Mouse (Mus musculus) midbrain, embryonic 13.5 days (tissue): ENCODE measurements around the gene Pde6d. TPM values are rescaled to one million over a fixed set of nuclear protein-coding genes. Genes with fewer than 3 reads are reported as not detected.

ENCODE experiments used
- ATAC-seq: fragments of 200-750 bp; cut with Nextera tagmentation; 2 replicates; pipeline ENCODE4 v1.8.0; 2017; ENCODE audit warnings: mild to moderate bottlenecking, moderate TSS enrichment, moderate library complexity
- H3K27ac ChIP-seq: fragments of 300-500 bp; sonication (generic); 2 replicates; pipeline ENCODE4 v1.5.1; 2015; ENCODE audit warnings: inconsistent platforms, mild to moderate bottlenecking, moderate library complexity
- H3K27me3 ChIP-seq: fragments of 300-500 bp; sonication (generic); 2 replicates; pipeline ENCODE4 v1.6.1; 2015; ENCODE audit warnings: mild to moderate bottlenecking, inconsistent platforms
- H3K36me3 ChIP-seq: fragments of 300-500 bp; sonication (generic); 2 replicates; pipeline ENCODE4 v1.6.1; 2015; ENCODE audit warnings: mild to moderate bottlenecking, inconsistent platforms
- H3K4me1 ChIP-seq: fragments of 300-500 bp; sonication (generic); replicated peaks from 2 replicates; pipeline ENCODE4 v1.6.1; 2015; ENCODE audit warnings: inconsistent platforms
- H3K4me2 ChIP-seq: fragments of 300-500 bp; sonication (generic); replicated peaks from 2 replicates; pipeline ENCODE4 v1.6.1; 2015; ENCODE audit warnings: moderate library complexity, mild to moderate bottlenecking, inconsistent platforms
- H3K4me3 ChIP-seq: fragments of 300-500 bp; sonication (generic); replicated peaks from 2 replicates; pipeline ENCODE4 v1.5.1; 2015; ENCODE audit warnings: mild to moderate bottlenecking, inconsistent platforms
- H3K9ac ChIP-seq: fragments of 300-500 bp; sonication (generic); replicated peaks from 2 replicates; pipeline ENCODE4 v1.6.1; 2015; ENCODE audit warnings: mild to moderate bottlenecking, inconsistent platforms
- H3K9me3 ChIP-seq: fragments of 300-500 bp; sonication (generic); 2 replicates; pipeline ENCODE4 v1.6.1; 2016; ENCODE audit warnings: mild to moderate bottlenecking, inconsistent platforms
- WGBS: fragments of 180-500 bp; shearing (Covaris S2); methylation state at CpG from one replicate; pipeline ENCODE4 v1.1.7; 2015; 5-methylcytosine and 5-hydroxymethylcytosine counted together
- polyA plus RNA-seq: library from polyadenylated mRNA; unstranded; fragments of >200 nt; fragmentation: Nextera tagmentation; extraction: Ambion mirVana; gene quantifications from 2 replicates; pipeline ENCODE4 v1.2.1, GENCODE M21; 2015

The Pde6d gene
- polyA plus RNA-seq, 1 experiment from 2014 or later = 90.2 TPM

DNA sequence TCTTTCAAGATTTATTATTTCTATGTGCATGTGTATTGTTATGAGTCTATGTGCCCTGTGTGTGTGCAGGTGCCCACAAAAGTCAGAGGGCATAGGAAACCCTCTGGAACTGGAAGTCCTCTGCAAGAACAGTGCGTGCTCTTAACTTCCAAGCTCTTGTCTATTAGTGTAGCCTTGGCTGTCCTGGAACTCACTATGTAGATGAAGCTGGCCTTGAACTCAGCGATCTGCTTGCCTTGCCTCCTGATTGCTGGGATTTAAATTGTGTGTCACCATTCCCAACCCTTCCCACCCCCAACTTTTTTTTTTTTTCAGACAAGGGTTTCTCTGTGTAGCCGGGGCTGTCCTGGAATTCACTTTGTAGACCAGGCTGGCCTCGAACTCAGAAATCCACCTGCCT is 86.1 kb downstream of the Pde6d start:
- WGBS = 94% methylated on average over 4 of the region's 4 CpGs
- H3K4me2 ChIP-seq = no peak overlapping the region
- no peak overlapping the region for H3K27ac ChIP-seq
- no peak overlapping the region for H3K9ac ChIP-seq
- no peaks in the 10 kb centered on the region for H3K27me3 ChIP-seq
- no peak for ATAC-seq
- H3K9me3 ChIP-seq = no peaks in the 10 kb centered on the region
- H3K4me1 ChIP-seq = peaks cover 30% of the 10 kb centered on the region
- no peak overlapping the region for H3K4me3 ChIP-seq
- H3K36me3 ChIP-seq = no peaks in the 10 kb centered on the region

- Histone ChIP-seq H3K9ac (no peak overlapping the region), H3K27me3 (no peaks in the 10 kb centered on the region), H3K36me3 (no peaks in the 10 kb centered on the region), H3K9me3 (no peaks in the 10 kb centered on the region), H3K4me3 (no peak overlapping the region), H3K4me2 (no peak overlapping the region), H3K4me1 (peaks cover 25% of the 10 kb centered on the region), H3K27ac (no peak overlapping the region)
- WGBS = 88% methylated on average over 3 of the region's 3 CpGs
- no peak for ATAC-seq
Observed at GRCm38 (mm10) chr1:86493783-86494182, 88.6 kb downstream of the Pde6d start.

Other genes starting within 250 kb of the Pde6d start
- gene Ncl, start 223.2 kb downstream of the Pde6d start, polyA plus RNA-seq = 241 and 244 TPM in 2 replicates
- 0.22 TPM in 1 of 2 replicates, not detected in the other for gene Nmur1, start 156.4 kb downstream of the Pde6d start, polyA plus RNA-seq
- gene Tex44, start 156.3 kb downstream of the Pde6d start, polyA plus RNA-seq = not detected in 2 replicates
- gene Ptma, start 55.9 kb downstream of the Pde6d start, polyA plus RNA-seq = 2,381 and 2,469 TPM in 2 replicates
- 67.0 and 70.2 TPM in 2 replicates for gene Cops7b, start 275 bp upstream of the Pde6d start, polyA plus RNA-seq
- 1.8 and 2.3 TPM in 2 replicates for gene Nppc, start 87.9 kb upstream of the Pde6d start, polyA plus RNA-seq
- gene Dis3l2, start 121.2 kb upstream of the Pde6d start, polyA plus RNA-seq = 43.2 and 45.5 TPM in 2 replicates